Mouse (Mus musculus) adipocyte (in vitro differentiated cells): ENCODE measurements around the gene Man1c1.

Source experiments
- DNase-seq: peaks from one replicate; pipeline ENCODE4 v3.0.0-alpha.2; 2016; ENCODE audit warnings: low spot score

The Man1c1 gene

GRCm38 (mm10) chr4:134703835-134704546 is at the start of gene Man1c1:
Gene Man1c1 (minus strand): TSS chr4:134704290.
- DNase-seq = peak; percentile 91

GRCm38 (mm10) chr4:134753516-134754261 is 49.6 kb upstream of the Man1c1 start:
- DNase-seq = no peak

- no peak for DNase-seq
These were observed 48.9 kb upstream of the Man1c1 start for GRCm38 (mm10) chr4:134752911-134753426.

GRCm38 (mm10) chr4:134751682-134752380 is 47.7 kb upstream of the Man1c1 start:
- DNase-seq = no peak

GRCm38 (mm10) chr4:134750825-134751224 is 46.7 kb upstream of the Man1c1 start:
- no peak for DNase-seq

- no peak for DNase-seq
These were observed 46.2 kb upstream of the Man1c1 start for GRCm38 (mm10) chr4:134750263-134750662.

GRCm38 (mm10) chr4:134749301-134750030 is 45.4 kb upstream of the Man1c1 start:
- DNase-seq = no peak

- DNase-seq = no peak
These were observed 42.0 kb upstream of the Man1c1 start for GRCm38 (mm10) chr4:134745900-134746661.

GRCm38 (mm10) chr4:134743881-134744633 is 40.0 kb upstream of the Man1c1 start:
- no peak for DNase-seq

- no peak for DNase-seq
These were observed 37.9 kb upstream of the Man1c1 start for GRCm38 (mm10) chr4:134741949-134742348.

GRCm38 (mm10) chr4:134740186-134740585 is 36.1 kb upstream of the Man1c1 start:
- no peak for DNase-seq

- no peak for DNase-seq
These were observed 35.4 kb upstream of the Man1c1 start for GRCm38 (mm10) chr4:134739530-134739929.

- no peak for DNase-seq
These were observed 33.3 kb upstream of the Man1c1 start for GRCm38 (mm10) chr4:134737365-134737910.

- peak; percentile 81 for DNase-seq
These were observed 32.1 kb upstream of the Man1c1 start for GRCm38 (mm10) chr4:134736147-134736546.

- DNase-seq = peak; percentile 95
These were observed 30.6 kb upstream of the Man1c1 start for GRCm38 (mm10) chr4:134734629-134735081.

- DNase-seq = peak; percentile 90
These were observed 30.0 kb upstream of the Man1c1 start for GRCm38 (mm10) chr4:134734038-134734628.

GRCm38 (mm10) chr4:134733371-134733770 is 29.3 kb upstream of the Man1c1 start:
- DNase-seq = peak; percentile 17

- no peak for DNase-seq
These were observed 26.0 kb upstream of the Man1c1 start for GRCm38 (mm10) chr4:134730106-134730505.

GRCm38 (mm10) chr4:134725735-134726345 is 21.8 kb upstream of the Man1c1 start:
- no peak for DNase-seq
